ENCODE assay signal across 10 mouse cellular contexts in genomic region chr3:21987455-21988009, GRCm38 (mm10).
A peak's percentile ranks its signal among the peaks of the same experiment; 100 is the strongest.
DNase-seq lines count a peak whose midpoint lies in the region; ATAC-seq and TF ChIP-seq lines count a peak whose summit lies in the region.
"Had no signal": no experiment of that assay in that cellular context is flagged by ENCODE, and none has a peak within 500 bp of the region (broad histone marks: within the 10 kb centered on the region; RNA-seq: fewer than 3 reads in every experiment).

No protein-coding gene starts in this region.

- peak overlapping the region; percentile 61; the same call in 1 of the 2 replicates for H3K27ac ChIP-seq in intestine, embryonic 16.5 days (ENCODE audit: low read length)
- no peak overlapping the region for H3K27ac ChIP-seq in intestine, embryonic 15.5 days
- H3K27ac ChIP-seq in liver, embryonic 12.5 days, result peak overlapping the region; percentile 57; the same call in 1 of the 2 replicates
- H3K27ac ChIP-seq: embryonic facial prominence, embryonic 15.5 days had no signal

- TF ChIP-seq CTCF in Patski (IDR thresholded peaks at IDR 0.05), result no peak

- no peaks in the 10 kb centered on the region for H3K27me3 ChIP-seq in intestine, embryonic 16.5 days (replicated peaks; ENCODE audit: control insufficient read depth, insufficient read depth, low read length)
- H3K27me3 ChIP-seq in intestine, embryonic 15.5 days (replicated peaks), result no peaks in the 10 kb centered on the region
- H3K27me3 ChIP-seq in Patski, result no peaks in the 10 kb centered on the region
- H3K27me3 ChIP-seq in liver, embryonic 12.5 days (replicated peaks), result no peaks in the 10 kb centered on the region
- no peaks in the 10 kb centered on the region for H3K27me3 ChIP-seq in splenic B cell, adult 2 months (ENCODE audit: control insufficient read depth, insufficient read depth, low read length, poor library complexity, severe bottlenecking)
- H3K27me3 ChIP-seq: embryonic facial prominence, embryonic 15.5 days had no signal

- 83% methylated on average over 5 of the region's 5 CpGs for WGBS in intestine, embryonic 16.5 days
- 83% methylated on average over 5 of the region's 5 CpGs for WGBS in intestine, embryonic 15.5 days
- WGBS in liver, embryonic 12.5 days (ENCODE audit: insufficient replicate concordance), result 38% methylated on average over 5 of the region's 5 CpGs

- no peaks in the 10 kb centered on the region for H3K36me3 ChIP-seq in intestine, embryonic 16.5 days (ENCODE audit: control insufficient read depth, insufficient read depth, low read length)
- no peaks in the 10 kb centered on the region for H3K36me3 ChIP-seq in intestine, embryonic 15.5 days
- no peaks in the 10 kb centered on the region for H3K36me3 ChIP-seq in liver, embryonic 12.5 days
- no peaks in the 10 kb centered on the region for H3K36me3 ChIP-seq in splenic B cell, adult 2 months (ENCODE audit: control insufficient read depth, insufficient read depth, low read length, poor library complexity, severe bottlenecking)
- H3K36me3 ChIP-seq: embryonic facial prominence, embryonic 15.5 days had no signal

- POLR2A ChIA-PET in Patski (lab: Charles Lee), result no interaction called here

- no peak overlapping the region; the same call in 1 of the 2 replicates for H3K4me2 ChIP-seq in intestine, embryonic 16.5 days (ENCODE audit: low read depth, low read length)
- H3K4me2 ChIP-seq in intestine, embryonic 15.5 days (replicated peaks), result no peak overlapping the region
- peak overlapping the region; percentile 56 for H3K4me2 ChIP-seq in liver, embryonic 12.5 days
- H3K4me2 ChIP-seq: embryonic facial prominence, embryonic 15.5 days; midbrain, embryonic 11.5 days had no signal

- peak; percentile 92 for DNase-seq in Patski (ENCODE audit: low read depth, low spot score)
- peak; percentile 84 for DNase-seq in splenic B cell, adult 2 months (ENCODE audit: low read depth, low spot score)
- no peak for DNase-seq in yolk sac, embryonic 10.5 days (ENCODE audit: low spot score)
- DNase-seq in lung, postnatal 4 days, result no peak

- H3K9ac ChIP-seq in intestine, embryonic 16.5 days (ENCODE audit: low read depth, low read length), result 0 out of 2 replicates have a peak overlapping the region, but pooled peaks have one; percentile 21
- no peak overlapping the region for H3K9ac ChIP-seq in intestine, embryonic 15.5 days
- H3K9ac ChIP-seq in liver, embryonic 12.5 days, result 0 out of 2 replicates have a peak overlapping the region, but pooled peaks have one; percentile 2
- H3K9ac ChIP-seq: embryonic facial prominence, embryonic 15.5 days had no signal

- H3K9me3 ChIP-seq in intestine, embryonic 16.5 days (ENCODE audit: control insufficient read depth, low read length), result no peaks in the 10 kb centered on the region
- no peaks in the 10 kb centered on the region for H3K9me3 ChIP-seq in intestine, embryonic 15.5 days
- H3K9me3 ChIP-seq in liver, embryonic 12.5 days (replicated peaks), result no peaks in the 10 kb centered on the region
- H3K9me3 ChIP-seq: embryonic facial prominence, embryonic 15.5 days had no signal

- H3K4me3 ChIP-seq in intestine, embryonic 16.5 days (ENCODE audit: low read length), result no peak overlapping the region
- no peak overlapping the region for H3K4me3 ChIP-seq in intestine, embryonic 15.5 days (replicated peaks)
- no peak overlapping the region for H3K4me3 ChIP-seq in liver, embryonic 12.5 days
- H3K4me3 ChIP-seq: embryonic facial prominence, embryonic 15.5 days had no signal

- peaks cover 10% of the 10 kb centered on the region for H3K4me1 ChIP-seq in intestine, embryonic 16.5 days (ENCODE audit: control insufficient read depth, insufficient read depth, low read length)
- no peaks in the 10 kb centered on the region; the same call in 1 of the 2 replicates for H3K4me1 ChIP-seq in intestine, embryonic 15.5 days (replicated peaks)
- H3K4me1 ChIP-seq in liver, embryonic 12.5 days, result peaks cover 49% of the 10 kb centered on the region

- in situ Hi-C loops in Patski (cut with MboI; ENCODE audit: low pct_unique_long_range_greater_than_20kb), result loop anchor here (5.0 kb wide), 2 partner anchors 50 to 170 kb away; no protein-coding TSS in a partner anchor

- CTCF ChIA-PET in Patski (lab: Charles Lee), result interaction anchor here (1.4 kb wide), 1 partner anchor 156 kb away, joined by 4 read pairs; no protein-coding TSS in a partner anchor

- ATAC-seq in intestine, embryonic 16.5 days, result no peak
- ATAC-seq in intestine, embryonic 15.5 days, result no peak
- peak; percentile 48 for ATAC-seq in Patski
- peak; percentile 34; the same call in 1 of the 2 replicates for ATAC-seq in liver, embryonic 12.5 days
- no peak for ATAC-seq in cerebellum, adult (ENCODE audit: insufficient number of reproducible peaks, low FRiP score, low TSS enrichment)

Comparison
In these comparisons a context has a peak if more than half of its experiments do, and no peak if none do; other contexts are left out.
1. ATAC-seq: peak in Patski (single experiment) and liver, embryonic 12.5 days (single experiment); none in intestine, embryonic 16.5 days (single experiment), intestine, embryonic 15.5 days (single experiment) and cerebellum, adult (single experiment).
2. DNase-seq: peak in Patski (single experiment) and splenic B cell, adult 2 months (single experiment); none in yolk sac, embryonic 10.5 days (single experiment) and lung, postnatal 4 days (0 of 2).